Mouse (Mus musculus) midbrain, postnatal 0 days (tissue): ENCODE results near the gene Itpr1. TPM values are rescaled to one million over a fixed set of nuclear protein-coding genes. Genes with fewer than 3 reads are reported as not detected.

Experiments used
- ATAC-seq: fragments of 200-750 bp; cut with Nextera tagmentation; 2 replicates; pipeline ENCODE4 v1.8.0; 2017; ENCODE audit warnings: moderate number of reproducible peaks, mild to moderate bottlenecking, moderate TSS enrichment, moderate library complexity; ENCODE audit not compliant: low FRiP score
- DNase-seq: peaks from one replicate; pipeline ENCODE4 v3.0.0-alpha.2; 2015; ENCODE audit warnings: low spot score
- H3K27ac ChIP-seq: fragments of 300-500 bp; sonication (generic); 2 replicates; pipeline ENCODE4 v1.5.1; 2014; ENCODE audit warnings: low read depth, mild to moderate bottlenecking, low read length, mixed read lengths
- H3K27me3 ChIP-seq: fragments of 300-500 bp; sonication (generic); 2 replicates; pipeline ENCODE4 v1.6.1; 2014; ENCODE audit warnings: low read length, control low read depth, mixed read lengths; ENCODE audit not compliant: insufficient read depth
- H3K36me3 ChIP-seq: fragments of 300-500 bp; sonication (generic); 2 replicates; pipeline ENCODE4 v1.6.1; 2014; ENCODE audit warnings: low read length, control low read depth, mixed read lengths; ENCODE audit not compliant: insufficient read depth
- H3K4me1 ChIP-seq: fragments of 300-500 bp; sonication (generic); 2 replicates; pipeline ENCODE4 v1.6.1; 2014; ENCODE audit warnings: mild to moderate bottlenecking, control low read depth, antibody characterized with exemption, low read length, mixed read lengths; ENCODE audit not compliant: insufficient read depth
- H3K4me2 ChIP-seq: fragments of 300-500 bp; sonication (generic); 2 replicates; pipeline ENCODE4 v1.6.1; 2014; ENCODE audit warnings: low read depth, mild to moderate bottlenecking, low read length, mixed read lengths; ENCODE audit not compliant: poor library complexity, severe bottlenecking
- H3K4me3 ChIP-seq: fragments of 300-500 bp; sonication (generic); 2 replicates; pipeline ENCODE4 v1.5.1; 2014; ENCODE audit warnings: low read depth, mild to moderate bottlenecking, low read length, moderate library complexity
- H3K9ac ChIP-seq: fragments of 300-500 bp; sonication (generic); replicated peaks from 2 replicates; pipeline ENCODE4 v1.6.1; 2014; ENCODE audit warnings: mild to moderate bottlenecking, low read length, moderate library complexity, mixed read lengths; ENCODE audit not compliant: poor library complexity, severe bottlenecking
- H3K9me3 ChIP-seq: fragments of 300-500 bp; sonication (generic); 2 replicates; pipeline ENCODE4 v1.6.1; 2016; ENCODE audit warnings: low read length, control low read depth
- CTCF ChIP-seq: IDR thresholded peaks from 2 replicates; pipeline ENCODE4 v1.5.1; 2016; ENCODE audit warnings: antibody characterized with exemption, mild to moderate bottlenecking
- WGBS: fragments of 180-500 bp; shearing (Covaris S2); extraction: QIAGEN DNeasy Blood & Tissue Kit; methylation state at CpG from one replicate; pipeline ENCODE4 v1.1.7; 2014; 5-methylcytosine and 5-hydroxymethylcytosine counted together
- polyA plus RNA-seq: library from polyadenylated mRNA; unstranded; fragments of >200 nt; fragmentation: Nextera tagmentation; extraction: Ambion mirVana; gene quantifications from 2 replicates; pipeline ENCODE4 v1.2.1, GENCODE M21; 2015
- total RNA-seq: library from RNA; depleted of rRNA; stranded (reverse); fragments of >200 nt; gene quantifications from 2 replicates; pipeline ENCODE4 v1.2.3, GENCODE M21; 2014

The Itpr1 gene
- total and polyA plus RNA-seq, 2 experiments from 2014 or later = 3.3 to 23.2 TPM

- Histone ChIP-seq H3K27ac (no peak overlapping the region), H3K4me3 (no peak overlapping the region), H3K4me1 (0 out of 2 replicates have a peak, but pooled peaks cover 4% of the 10 kb centered on the region), H3K9ac (no peak overlapping the region), H3K9me3 (no peaks in the 10 kb centered on the region), H3K4me2 (no peak overlapping the region), H3K27me3 (no peaks in the 10 kb centered on the region), H3K36me3 (no peaks in the 10 kb centered on the region)
- DNase-seq (no peak), ATAC-seq (no peak)
- TF ChIP-seq CTCF = peak; percentile 53
- WGBS = 93% methylated on average over 2 of the region's 2 CpGs
Measured at GRCm38 (mm10) chr6:108441290-108441689, 228.4 kb downstream of the Itpr1 start.

DNA sequence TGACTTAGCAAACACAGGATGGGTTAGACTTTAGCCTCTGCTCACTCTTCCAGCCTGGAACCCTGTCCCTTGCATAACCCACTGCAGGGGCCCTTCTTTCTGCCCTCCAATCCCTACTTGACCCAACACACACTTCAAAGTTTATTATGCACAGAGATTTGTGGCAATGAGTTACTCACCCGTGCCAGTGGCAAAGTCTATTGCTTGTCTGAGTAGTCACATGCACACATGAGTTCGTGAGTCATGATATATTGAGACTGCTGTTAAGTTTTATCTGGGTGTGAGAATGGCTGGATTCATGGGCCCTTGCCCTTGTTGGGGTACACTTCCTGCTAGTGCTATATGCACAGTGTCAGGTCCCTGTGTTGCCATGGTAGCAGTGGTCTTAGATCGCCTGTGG is 229.4 kb downstream of the Itpr1 start:
- Histone ChIP-seq H3K9ac (no peak overlapping the region), H3K36me3 (no peaks in the 10 kb centered on the region), H3K4me1 (no peaks in the 10 kb centered on the region), H3K4me2 (no peak overlapping the region), H3K27ac (no peak overlapping the region), H3K27me3 (no peaks in the 10 kb centered on the region), H3K4me3 (no peak overlapping the region), H3K9me3 (no peaks in the 10 kb centered on the region)
- 91% methylated on average over 3 of the region's 3 CpGs for WGBS
- ATAC-seq (no peak), DNase-seq (no peak)
- TF ChIP-seq CTCF = no peak

- Histone ChIP-seq H3K9me3 (no peaks in the 10 kb centered on the region), H3K9ac (no peak overlapping the region), H3K36me3 (no peaks in the 10 kb centered on the region), H3K4me1 (no peaks in the 10 kb centered on the region), H3K4me2 (no peak overlapping the region), H3K4me3 (no peak overlapping the region), H3K27me3 (no peaks in the 10 kb centered on the region), H3K27ac (no peak overlapping the region)
- 67% methylated on average over 7 of the region's 7 CpGs for WGBS
- no peak for TF ChIP-seq CTCF
- DNase-seq = no peak
- no peak for ATAC-seq
Measured at GRCm38 (mm10) chr6:108444435-108444834, 231.5 kb downstream of the Itpr1 start.

GRCm38 (mm10) chr6:108445006-108445405 is 232.1 kb downstream of the Itpr1 start:
- 84% methylated on average over 7 of the region's 7 CpGs for WGBS
- Histone ChIP-seq H3K9me3 (no peaks in the 10 kb centered on the region), H3K4me3 (no peak overlapping the region), H3K9ac (no peak overlapping the region), H3K4me2 (no peak overlapping the region), H3K27ac (no peak overlapping the region), H3K27me3 (no peaks in the 10 kb centered on the region), H3K36me3 (no peaks in the 10 kb centered on the region), H3K4me1 (no peaks in the 10 kb centered on the region)
- no peak for TF ChIP-seq CTCF
- DNase-seq = no peak
- ATAC-seq = no peak

DNA sequence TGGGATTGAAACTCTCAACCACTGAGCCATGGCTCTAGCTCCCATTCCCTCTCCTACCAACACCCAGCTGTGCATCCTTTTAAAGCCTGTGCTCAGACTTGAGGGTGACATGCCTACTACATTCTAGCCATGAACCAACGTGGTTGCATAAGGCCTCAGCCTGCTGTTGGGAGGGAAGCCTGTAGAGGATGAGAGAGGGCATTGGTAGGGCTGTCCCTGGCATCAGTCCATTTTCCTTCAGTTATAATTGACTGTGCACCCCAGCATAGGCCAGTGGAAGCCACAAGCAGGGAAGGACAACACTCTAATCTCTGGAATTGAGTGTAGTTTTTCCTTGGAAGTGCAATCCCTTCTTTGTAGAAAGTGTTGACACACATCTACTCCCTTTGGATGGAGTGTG is 233.9 kb downstream of the Itpr1 start:
- ATAC-seq (no peak), DNase-seq (no peak)
- H3K9ac ChIP-seq = no peak overlapping the region
- no peaks in the 10 kb centered on the region for H3K36me3 ChIP-seq
- H3K4me2 ChIP-seq = no peak overlapping the region
- H3K27ac ChIP-seq = no peak overlapping the region
- no peak for TF ChIP-seq CTCF
- H3K4me3 ChIP-seq = no peak overlapping the region
- H3K9me3 ChIP-seq = no peaks in the 10 kb centered on the region
- H3K4me1 ChIP-seq = no peaks in the 10 kb centered on the region
- H3K27me3 ChIP-seq = no peaks in the 10 kb centered on the region
- WGBS = 76% methylated on average over 1 of the region's 1 CpGs

GRCm38 (mm10) chr6:108447179-108447845 is 234.4 kb downstream of the Itpr1 start:
- H3K9ac ChIP-seq = no peak overlapping the region
- no peak overlapping the region for H3K27ac ChIP-seq
- H3K4me2 ChIP-seq = no peak overlapping the region
- no peak for ATAC-seq
- no peaks in the 10 kb centered on the region for H3K9me3 ChIP-seq
- TF ChIP-seq CTCF = no peak
- H3K4me3 ChIP-seq = no peak overlapping the region
- DNase-seq = no peak
- no peaks in the 10 kb centered on the region for H3K27me3 ChIP-seq
- H3K36me3 ChIP-seq = no peaks in the 10 kb centered on the region
- WGBS = 70% methylated on average over 8 of the region's 8 CpGs
- no peaks in the 10 kb centered on the region for H3K4me1 ChIP-seq
